Mouse (Mus musculus) adrenal gland, adult 8-10 months (tissue): ENCODE measurements around the gene Gm20388. TPM values are rescaled to one million over a fixed set of nuclear protein-coding genes. Genes with fewer than 3 reads are reported as not detected.

Source experiments
- DNase-seq: peaks from one replicate; pipeline ENCODE4 v3.0.0; 2022
- total RNA-seq, 4 experiments: library from RNA; stranded (reverse); gene quantifications; 2 replicates each; pipeline ENCODE4 v1.2.4; 2022

Gene Gm20388
- total RNA-seq, 4 experiments from 2014 or later, result 1.7 to 16.9 (median 5.8) TPM

DNA sequence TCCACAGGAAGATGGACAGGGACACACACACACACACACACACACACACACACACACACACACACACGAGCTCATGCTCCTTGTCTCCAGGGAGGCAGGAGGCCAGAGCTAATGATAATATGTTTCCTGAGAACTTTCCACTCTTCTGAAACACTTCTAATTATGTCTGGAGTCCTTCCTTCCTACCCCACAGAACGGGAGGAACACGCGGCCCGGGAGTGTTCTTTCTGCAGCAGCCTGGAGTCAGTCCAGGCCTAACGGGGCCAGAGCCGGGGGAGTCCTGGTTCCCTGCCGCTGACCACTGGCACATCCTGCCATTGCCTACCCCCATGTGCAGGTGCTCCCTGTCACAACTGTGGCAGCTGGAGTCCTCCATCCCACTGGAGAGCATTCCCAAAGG, 1421.8 kb downstream of the Gm20388 start:
- peak; percentile 41 for DNase-seq

DNA sequence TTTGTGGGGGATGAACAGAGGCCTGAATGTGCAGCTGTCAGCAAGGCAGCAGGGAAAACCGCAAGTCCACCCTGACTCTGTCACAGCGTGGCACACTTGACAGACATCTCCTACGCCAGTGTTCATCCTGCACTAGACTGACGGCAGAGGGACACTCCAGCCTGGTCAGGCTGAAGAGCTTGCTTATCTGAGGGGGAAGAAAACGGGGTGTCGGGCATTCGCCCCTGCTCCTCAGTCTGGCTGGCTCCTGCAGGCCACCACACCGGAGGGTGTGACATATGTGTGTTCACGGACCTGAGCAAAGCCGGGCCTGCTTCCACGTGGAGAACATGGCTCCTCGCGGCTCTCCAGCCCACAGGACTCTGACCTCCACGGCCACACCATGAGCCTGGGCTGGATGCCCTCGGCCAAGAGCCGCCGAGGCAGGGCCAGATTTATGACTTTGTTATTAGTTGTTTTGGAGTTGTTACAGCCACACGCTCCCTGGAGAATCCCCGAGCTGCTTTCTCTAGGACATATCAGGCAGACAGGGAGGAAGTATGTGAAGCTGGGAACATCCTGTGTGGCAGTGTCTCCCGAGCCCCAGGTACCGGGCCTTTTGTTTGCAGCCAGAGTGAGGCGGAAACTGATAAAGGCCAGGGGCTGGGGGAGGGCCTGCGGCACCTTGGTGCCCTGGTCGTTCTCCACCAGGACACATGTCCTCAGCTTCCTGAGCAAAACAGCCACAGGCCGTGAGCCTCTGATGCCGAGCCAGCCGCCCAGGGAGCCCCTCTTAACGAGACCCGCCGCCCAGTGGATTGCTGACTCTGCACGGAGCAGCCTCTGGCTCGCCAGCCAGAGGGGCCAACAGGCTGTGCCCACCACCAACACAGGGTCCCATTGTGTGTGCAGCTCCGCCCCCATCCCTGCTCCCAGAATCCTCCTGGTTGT, 1424.1 kb downstream of the Gm20388 start:
- DNase-seq, result peak; percentile 44

DNA sequence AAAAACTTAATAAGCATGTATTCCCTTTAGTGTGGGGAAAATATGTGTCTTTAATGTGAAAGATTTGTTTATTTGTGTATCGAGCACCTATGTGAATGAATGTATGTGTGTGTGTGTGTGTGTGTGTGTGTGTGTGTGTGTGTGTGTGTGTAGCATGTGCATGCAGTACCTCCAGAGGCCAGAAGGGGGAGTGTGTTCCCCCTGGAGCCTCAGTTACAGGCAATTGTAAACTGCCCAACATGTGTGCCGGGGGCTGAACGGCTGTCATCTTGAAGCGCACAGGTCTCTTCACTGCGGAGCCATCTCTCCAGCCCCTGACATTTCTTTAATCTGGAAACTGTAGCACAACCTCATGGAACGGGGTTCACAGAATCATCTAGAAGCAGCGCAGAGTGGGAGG, 1425.0 kb downstream of the Gm20388 start:
- no peak for DNase-seq

DNA sequence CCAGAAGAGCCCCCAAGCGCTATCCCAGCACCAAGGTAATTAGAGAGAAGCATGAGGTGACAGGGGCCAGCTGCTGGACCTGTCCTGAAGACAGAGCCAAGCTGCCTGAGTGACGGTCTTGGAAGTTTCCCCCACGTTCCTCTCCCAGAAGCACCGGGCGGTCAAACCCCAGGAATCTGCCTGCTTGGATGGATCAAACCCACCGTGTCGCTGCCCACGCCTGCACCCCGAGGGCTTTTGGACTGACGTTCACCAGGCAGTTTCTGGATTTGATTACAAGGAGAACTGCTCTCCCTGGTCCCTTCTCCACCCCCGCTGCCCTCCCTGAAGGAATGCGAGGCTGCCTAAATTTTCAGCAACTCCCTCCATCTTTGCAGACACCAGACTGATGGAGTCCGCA, 1432.3 kb downstream of the Gm20388 start:
- DNase-seq, result no peak

- no peak for DNase-seq
Observed at GRCm38 (mm10) chr8:121344486-121344885, 1433.8 kb downstream of the Gm20388 start.

GRCm38 (mm10) chr8:121346175-121346574, 1435.5 kb downstream of the Gm20388 start:
- no peak for DNase-seq

- no peak for DNase-seq
Observed at GRCm38 (mm10) chr8:121346862-121347261, 1436.2 kb downstream of the Gm20388 start.

- no peak for DNase-seq
Observed at GRCm38 (mm10) chr8:121348998-121349397, 1438.4 kb downstream of the Gm20388 start.

- DNase-seq, result no peak
Observed at GRCm38 (mm10) chr8:121350803-121351202, 1440.2 kb downstream of the Gm20388 start.

DNA sequence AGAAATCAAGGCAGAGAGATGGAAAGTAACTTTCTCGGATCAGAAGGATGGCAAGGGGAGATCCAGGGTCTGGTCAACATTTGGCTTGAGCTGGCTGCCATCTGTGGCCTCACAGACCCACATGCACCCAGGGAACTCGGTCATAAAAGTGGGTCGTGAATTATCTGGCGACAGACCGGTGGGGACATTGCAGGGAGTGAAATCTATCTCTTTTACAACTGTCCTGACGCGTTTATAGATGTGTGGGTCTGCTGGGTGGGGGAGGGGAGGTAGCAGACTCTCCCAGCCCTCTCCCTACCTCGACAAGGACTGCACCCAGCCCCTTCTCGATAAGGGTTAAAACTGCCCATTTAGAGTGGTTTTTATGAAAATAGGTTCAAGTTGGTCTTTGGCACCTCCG, 1444.2 kb downstream of the Gm20388 start:
- no peak for DNase-seq

DNA sequence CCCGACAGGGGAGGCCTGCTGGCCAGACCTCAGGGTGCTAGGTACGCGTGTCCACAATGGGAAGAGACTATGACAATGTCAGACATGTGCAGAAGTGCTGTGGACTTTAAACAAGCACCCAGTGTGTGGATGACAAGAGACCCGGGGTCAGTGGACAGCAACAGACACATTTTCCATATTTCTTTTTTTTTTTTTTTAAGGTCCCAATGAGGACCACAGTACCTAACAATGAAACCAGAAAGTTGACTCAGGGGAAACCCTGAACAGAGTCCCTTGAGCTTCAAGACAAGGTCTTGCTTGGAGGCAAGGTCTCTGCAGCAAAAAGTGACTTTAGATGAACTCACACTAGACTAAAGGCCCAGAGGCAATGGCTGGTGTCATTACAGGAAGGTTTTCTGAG, 1446.8 kb downstream of the Gm20388 start:
- DNase-seq, result no peak

GRCm38 (mm10) chr8:121358609-121359008, 1448.0 kb downstream of the Gm20388 start:
- DNase-seq, result no peak

GRCm38 (mm10) chr8:121359131-121359981, 1448.7 kb downstream of the Gm20388 start:
- DNase-seq, result no peak

DNA sequence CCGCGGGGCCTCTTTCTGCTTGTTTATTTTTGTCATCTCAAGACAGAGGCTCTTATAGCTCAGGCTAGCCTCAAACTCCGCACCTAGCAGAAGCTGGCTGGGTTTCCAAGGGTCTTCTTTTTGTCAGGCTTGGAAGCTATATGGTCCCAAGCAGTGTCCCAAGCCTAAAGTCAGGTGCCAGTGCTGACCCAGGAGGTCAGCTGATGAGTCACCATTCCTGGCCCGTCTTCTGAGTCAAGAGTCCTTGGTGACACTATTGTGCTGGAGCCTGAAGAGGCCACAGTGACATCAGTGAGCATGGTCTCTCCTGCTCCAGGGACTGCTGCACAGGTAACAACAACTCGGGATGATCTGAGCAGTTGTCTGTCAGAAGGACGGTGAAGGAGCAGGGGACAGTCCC, 1449.4 kb downstream of the Gm20388 start:
- peak; percentile 66 for DNase-seq

- no peak for DNase-seq
Observed at GRCm38 (mm10) chr8:121361166-121361565, 1450.5 kb downstream of the Gm20388 start.

DNA sequence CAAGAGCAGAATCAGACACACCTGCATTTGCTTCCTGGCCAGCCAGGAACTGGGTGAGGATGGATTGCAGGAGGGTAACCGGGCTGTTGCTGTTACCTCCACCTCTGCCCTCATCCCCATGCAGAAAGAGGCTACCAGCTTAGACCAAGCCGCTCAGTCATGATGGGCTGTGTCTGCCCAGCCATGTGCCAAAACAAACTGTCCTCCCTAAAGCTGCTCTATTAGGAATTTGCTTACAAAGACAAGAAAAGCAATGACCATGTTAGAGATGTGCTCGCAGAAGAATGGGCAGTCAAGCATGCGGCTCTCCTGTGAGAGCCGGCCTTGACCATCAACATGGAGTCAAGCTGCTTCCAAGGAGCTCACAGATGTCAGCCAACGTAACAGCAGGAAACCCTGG, 1454.0 kb downstream of the Gm20388 start:
- DNase-seq, result no peak

GRCm38 (mm10) chr8:121365150-121365549, 1454.5 kb downstream of the Gm20388 start:
- no peak for DNase-seq

DNA sequence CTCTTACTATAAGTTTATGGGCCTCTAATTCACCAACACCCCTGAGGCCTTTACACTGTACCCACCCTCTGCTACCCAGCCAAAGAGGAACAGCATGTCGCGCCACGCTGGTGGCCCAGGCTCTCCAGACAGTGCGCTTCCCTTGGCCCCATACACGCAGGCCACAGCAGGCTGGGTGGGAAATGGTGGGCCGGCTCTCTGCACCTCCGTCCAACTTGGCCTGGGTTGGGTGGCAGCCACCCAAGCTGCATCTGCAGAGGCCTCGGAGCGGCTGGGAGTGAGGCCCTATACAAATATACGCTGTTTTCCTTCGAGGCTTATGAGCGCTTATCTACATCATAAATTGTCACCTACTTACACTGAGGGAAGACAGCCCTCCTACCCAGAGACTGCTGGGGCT, 1456.0 kb downstream of the Gm20388 start:
- no peak for DNase-seq

DNA sequence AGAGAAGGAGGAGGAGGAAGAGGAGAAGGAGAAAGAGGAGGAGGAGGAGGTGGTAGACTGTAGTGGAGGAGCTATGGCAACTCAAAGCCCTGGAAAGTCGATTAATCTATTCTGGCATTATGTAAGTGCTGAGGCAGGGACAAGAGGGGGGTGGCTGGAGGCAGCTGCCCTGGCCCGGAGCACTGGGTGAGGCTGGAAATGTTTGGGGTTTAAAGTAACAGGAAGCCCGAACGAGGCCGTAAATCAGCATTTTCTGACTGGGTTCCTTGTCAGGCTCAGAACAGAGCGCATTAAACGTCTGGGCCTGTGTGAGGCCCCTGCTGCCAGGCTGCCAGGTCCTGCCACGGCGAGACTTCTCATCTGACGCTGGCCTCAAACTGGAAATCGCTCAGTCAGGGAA, 1458.2 kb downstream of the Gm20388 start:
- no peak for DNase-seq

DNA sequence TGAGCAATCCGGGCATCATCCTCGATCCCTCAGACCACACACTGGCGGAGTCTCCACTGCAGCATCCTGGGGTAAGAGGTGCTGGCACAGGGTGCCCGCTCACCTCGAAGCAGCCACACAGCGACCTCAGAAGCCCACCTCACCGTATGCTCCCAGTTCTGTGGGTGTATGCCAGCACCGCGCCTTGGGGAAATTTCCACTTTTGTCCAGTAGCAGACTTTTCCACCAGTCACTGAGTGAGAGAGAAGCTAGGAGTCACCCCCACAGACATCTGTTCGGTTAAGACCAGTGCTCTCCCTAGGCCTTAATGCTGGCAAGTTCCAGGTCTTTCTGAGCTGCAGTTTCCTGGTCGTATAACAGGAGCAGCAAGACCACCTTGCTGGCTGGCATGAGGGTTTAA, 1458.7 kb downstream of the Gm20388 start:
- no peak for DNase-seq

GRCm38 (mm10) chr8:121371287-121371686, 1460.6 kb downstream of the Gm20388 start:
- DNase-seq, result no peak

- no peak for DNase-seq
Observed at GRCm38 (mm10) chr8:121371911-121372638, 1461.4 kb downstream of the Gm20388 start.

DNA sequence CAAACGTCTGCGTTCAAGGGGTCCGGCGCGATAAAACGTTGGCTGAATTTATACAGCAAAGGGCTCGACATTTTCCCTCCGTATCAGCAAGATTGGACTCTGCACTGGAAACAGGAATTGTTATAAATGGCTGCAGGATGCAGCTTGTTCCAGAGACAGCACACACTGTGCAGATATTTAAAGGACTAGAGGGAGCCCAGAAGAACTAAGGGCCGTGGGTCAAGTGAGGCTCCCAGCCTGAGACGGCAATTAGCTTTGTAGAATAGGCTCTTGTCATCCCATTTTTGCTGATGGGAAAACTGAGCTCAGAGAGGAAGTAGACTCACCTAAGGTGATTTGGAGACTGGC, 1462.0 kb downstream of the Gm20388 start:
- no peak for DNase-seq
